Mouse (Mus musculus) kidney, adult 2 months (tissue): ENCODE data around the gene Pdx1.

Experiments used
- CTCF ChIP-seq: fragments of 200-500 bp; conservative IDR thresholded peaks from 2 replicates; pipeline ENCODE4 v1.5.1; 2011; ENCODE audit warnings: low read depth, mild to moderate bottlenecking, control low read depth, low read length, moderate library complexity, mixed read lengths; ENCODE audit not compliant: insufficient read depth, insufficient read length
- POLR2A ChIP-seq: fragments of 200-500 bp; IDR thresholded peaks from one replicate; pipeline ENCODE4 v1.6.1; 2011; ENCODE audit warnings: low read depth, low read length, control low read depth

- no peak for TF ChIP-seq CTCF
- no peak for TF ChIP-seq POLR2A
These were observed 30.2 kb downstream of the Pdx1 start for GRCm38 (mm10) chr5:147300001-147300363.
